Mouse (Mus musculus): Measurements from ENCODE around the gene Spag6l. TPM values are rescaled to one million over a fixed set of nuclear protein-coding genes. Genes with fewer than 3 reads are reported as not detected.
"Not testable (repeated sequence)": the region's sequence is repeated elsewhere in the genome, so short reads cannot be mapped to it uniquely, and the experiment has no call there.

Spag6l gene
- total RNA-seq (2015; ENCODE audit: low replicate concordance) (not detected in 2 replicates), total RNA-seq (2017; ENCODE audit: low replicate concordance) (not detected in 2 replicates)

GRCm38 (mm10) chr16:16828757-16829615 lies at the start of gene Spag6l:
Spag6l (minus strand) TSS chr16:16829456.
- ATAC-seq (replicated peaks; ENCODE audit: low FRiP score, poor library complexity, severe bottlenecking): peak; percentile 49

- no peak for ATAC-seq (replicated peaks; ENCODE audit: low FRiP score, poor library complexity, severe bottlenecking)
Measured at GRCm38 (mm10) chr16:16879025-16879424, 49.8 kb upstream of the Spag6l start.

GRCm38 (mm10) chr16:16870617-16871331 lies 41.5 kb upstream of the Spag6l start, which contains the start of the genes Top3b and Vpreb1:
Top3b (plus strand) TSS chr16:16870736.
Vpreb1 (minus strand) TSS chr16:16870843.
- peak; percentile 96 for ATAC-seq (replicated peaks; ENCODE audit: low FRiP score, poor library complexity, severe bottlenecking)

- ATAC-seq (replicated peaks; ENCODE audit: low FRiP score, poor library complexity, severe bottlenecking): no peak
Measured at GRCm38 (mm10) chr16:16870241-16870616, 41.0 kb upstream of the Spag6l start.

GRCm38 (mm10) chr16:16865696-16866561 lies 36.7 kb upstream of the Spag6l start:
- ATAC-seq (replicated peaks; ENCODE audit: low FRiP score, poor library complexity, severe bottlenecking): no peak

GRCm38 (mm10) chr16:16865217-16865616 lies 36.0 kb upstream of the Spag6l start:
- no peak for ATAC-seq (replicated peaks; ENCODE audit: low FRiP score, poor library complexity, severe bottlenecking)

- no peak for ATAC-seq (replicated peaks; ENCODE audit: low FRiP score, poor library complexity, severe bottlenecking)
Measured at GRCm38 (mm10) chr16:16863978-16864377, 34.7 kb upstream of the Spag6l start, which contains the start of gene Igll1. Igll1 (minus strand) TSS chr16:16863985.

- ATAC-seq (replicated peaks; ENCODE audit: low FRiP score, poor library complexity, severe bottlenecking): no peak
Measured at GRCm38 (mm10) chr16:16862288-16862687, 33.0 kb upstream of the Spag6l start.

- ATAC-seq (replicated peaks; ENCODE audit: low FRiP score, poor library complexity, severe bottlenecking): no peak
Measured at GRCm38 (mm10) chr16:16856731-16857476, 27.6 kb upstream of the Spag6l start.

- ATAC-seq (replicated peaks; ENCODE audit: low FRiP score, poor library complexity, severe bottlenecking): not testable (repeated sequence)
Measured at GRCm38 (mm10) chr16:16856054-16856453, 26.8 kb upstream of the Spag6l start.

- ATAC-seq (replicated peaks; ENCODE audit: low FRiP score, poor library complexity, severe bottlenecking): no peak
Measured at GRCm38 (mm10) chr16:16855541-16855940, 26.3 kb upstream of the Spag6l start.

- no peak for ATAC-seq (replicated peaks; ENCODE audit: low FRiP score, poor library complexity, severe bottlenecking)
Measured at GRCm38 (mm10) chr16:16854836-16855235, 25.6 kb upstream of the Spag6l start.

GRCm38 (mm10) chr16:16852411-16852810 lies 23.2 kb upstream of the Spag6l start:
- no peak for ATAC-seq (replicated peaks; ENCODE audit: low FRiP score, poor library complexity, severe bottlenecking)

- no peak for ATAC-seq (replicated peaks; ENCODE audit: low FRiP score, poor library complexity, severe bottlenecking)
Measured at GRCm38 (mm10) chr16:16849196-16849595, 19.9 kb upstream of the Spag6l start.

- no peak for ATAC-seq (replicated peaks; ENCODE audit: low FRiP score, poor library complexity, severe bottlenecking)
Measured at GRCm38 (mm10) chr16:16829671-16830070, 415 bp upstream of the Spag6l start.

GRCm38 (mm10) chr16:16826223-16826622 lies 3.0 kb downstream of the Spag6l start:
- ATAC-seq (replicated peaks; ENCODE audit: low FRiP score, poor library complexity, severe bottlenecking): no peak

- ATAC-seq (replicated peaks; ENCODE audit: low FRiP score, poor library complexity, severe bottlenecking): no peak
Measured at GRCm38 (mm10) chr16:16825476-16825875, 3.8 kb downstream of the Spag6l start.

GRCm38 (mm10) chr16:16806325-16806724 lies 22.9 kb downstream of the Spag6l start:
- ATAC-seq (replicated peaks; ENCODE audit: low FRiP score, poor library complexity, severe bottlenecking): no peak

Data from erythroblast, adult 5-6 weeks (primary cell).